Mouse (Mus musculus): ENCODE data around the gene Hoxb9. TPM values are rescaled to one million over a fixed set of nuclear protein-coding genes. Genes with fewer than 3 reads are reported as not detected.

Hoxb9 gene
- polyA plus RNA-seq, 1 experiment, result 43.5 TPM

DNA sequence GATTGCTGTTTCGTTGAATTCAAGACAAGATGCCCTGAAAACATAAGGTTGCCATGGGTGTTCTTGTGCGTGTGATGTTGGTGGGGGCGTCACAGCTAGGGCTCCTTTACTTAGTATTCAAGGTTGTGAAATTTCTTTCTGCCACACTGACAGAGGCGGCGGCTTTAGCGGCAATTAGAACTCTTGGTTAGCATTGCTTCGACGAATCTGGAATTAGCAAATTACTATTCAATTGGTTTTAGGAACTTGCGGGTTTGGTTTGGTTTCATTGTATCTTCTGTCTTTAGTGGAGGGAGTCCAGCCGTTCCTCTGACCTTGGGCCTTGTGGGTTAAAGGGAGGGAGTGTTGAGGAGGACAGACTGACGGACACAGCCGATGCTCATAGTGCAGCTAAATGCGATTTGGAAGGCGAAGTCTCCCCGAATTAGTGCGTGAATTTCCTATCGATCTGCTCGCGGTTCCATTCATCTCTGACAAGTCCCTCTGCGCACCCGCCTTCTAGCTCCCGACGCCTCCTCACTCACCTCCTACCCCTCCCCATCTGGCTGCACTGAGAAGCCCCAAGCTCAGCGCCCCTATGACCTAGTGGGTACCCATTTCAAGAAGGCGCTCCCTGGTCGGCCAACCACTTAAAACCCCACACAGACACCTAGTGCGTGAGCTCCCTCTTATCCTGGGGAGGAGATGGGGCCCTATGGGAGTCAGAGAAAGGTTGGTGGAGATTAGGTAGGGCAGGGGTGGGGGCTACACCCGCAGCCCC, 46.5 kb downstream of the Hoxb9 start, which contains the start of gene Hoxb4:
Hoxb4 (plus strand) TSS at position 660 of the 760 bp plus-strand sequence.
- peak within 1 kb of the TSS; percentile 52 for H3K4me3 ChIP-seq (ENCODE audit: insufficient read depth, low read length)
- TF ChIP-seq CTCF (IDR thresholded peaks at IDR 0.05; ENCODE audit: borderline replicate concordance, insufficient read depth, low read length), result no peak
- no peak for TF ChIP-seq POLR2A (IDR thresholded peaks at IDR 0.05; ENCODE audit: low read depth, low read length)
- H3K27ac ChIP-seq (ENCODE audit: insufficient read depth, low read length), result peak within 1 kb of the TSS; percentile 93
- no peaks in the 10 kb centered on the region for H3K4me1 ChIP-seq (ENCODE audit: control insufficient read depth, insufficient read depth, low read length)

DNA sequence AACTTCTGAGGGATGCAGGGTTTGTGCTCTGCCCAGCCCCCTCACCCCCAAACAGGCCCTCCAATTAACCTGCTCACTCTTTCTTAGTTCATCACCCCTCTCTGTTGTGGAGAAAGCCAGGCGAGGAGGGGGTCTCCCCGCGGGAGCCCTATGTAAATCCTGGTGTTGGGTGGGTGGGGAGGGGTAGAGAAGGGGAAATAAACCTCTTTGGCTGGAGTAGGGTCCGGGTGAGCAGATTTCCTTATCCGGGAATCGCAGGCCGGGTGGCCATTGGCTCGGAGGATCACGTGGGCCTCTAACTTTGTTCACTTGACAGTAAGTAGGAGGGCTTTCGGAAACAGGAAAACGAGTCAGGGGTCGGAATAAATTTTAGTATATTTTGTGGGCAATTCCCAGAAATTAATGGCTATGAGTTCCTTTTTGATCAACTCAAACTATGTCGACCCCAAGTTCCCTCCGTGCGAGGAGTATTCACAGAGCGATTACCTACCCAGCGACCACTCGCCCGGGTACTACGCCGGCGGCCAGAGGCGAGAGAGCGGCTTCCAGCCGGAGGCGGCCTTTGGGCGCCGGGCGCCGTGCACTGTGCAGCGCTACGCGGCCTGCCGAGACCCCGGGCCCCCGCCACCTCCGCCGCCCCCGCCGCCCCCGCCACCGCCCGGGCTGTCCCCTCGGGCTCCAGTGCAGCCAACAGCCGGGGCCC, 47.3 kb downstream of the Hoxb9 start:
- Histone ChIP-seq H3K27ac (ENCODE audit: insufficient read depth, low read length) (peak overlapping the region; percentile 93), H3K4me1 (ENCODE audit: control insufficient read depth, insufficient read depth, low read length) (no peaks in the 10 kb centered on the region), H3K4me3 (ENCODE audit: insufficient read depth, low read length) (peak overlapping the region; percentile 52)
- TF ChIP-seq POLR2A (IDR thresholded peaks at IDR 0.05; ENCODE audit: low read depth, low read length) (peak; percentile 33; the same call in 1 of the 2 replicates), CTCF (IDR thresholded peaks at IDR 0.05; ENCODE audit: borderline replicate concordance, insufficient read depth, low read length) (no peak)

DNA sequence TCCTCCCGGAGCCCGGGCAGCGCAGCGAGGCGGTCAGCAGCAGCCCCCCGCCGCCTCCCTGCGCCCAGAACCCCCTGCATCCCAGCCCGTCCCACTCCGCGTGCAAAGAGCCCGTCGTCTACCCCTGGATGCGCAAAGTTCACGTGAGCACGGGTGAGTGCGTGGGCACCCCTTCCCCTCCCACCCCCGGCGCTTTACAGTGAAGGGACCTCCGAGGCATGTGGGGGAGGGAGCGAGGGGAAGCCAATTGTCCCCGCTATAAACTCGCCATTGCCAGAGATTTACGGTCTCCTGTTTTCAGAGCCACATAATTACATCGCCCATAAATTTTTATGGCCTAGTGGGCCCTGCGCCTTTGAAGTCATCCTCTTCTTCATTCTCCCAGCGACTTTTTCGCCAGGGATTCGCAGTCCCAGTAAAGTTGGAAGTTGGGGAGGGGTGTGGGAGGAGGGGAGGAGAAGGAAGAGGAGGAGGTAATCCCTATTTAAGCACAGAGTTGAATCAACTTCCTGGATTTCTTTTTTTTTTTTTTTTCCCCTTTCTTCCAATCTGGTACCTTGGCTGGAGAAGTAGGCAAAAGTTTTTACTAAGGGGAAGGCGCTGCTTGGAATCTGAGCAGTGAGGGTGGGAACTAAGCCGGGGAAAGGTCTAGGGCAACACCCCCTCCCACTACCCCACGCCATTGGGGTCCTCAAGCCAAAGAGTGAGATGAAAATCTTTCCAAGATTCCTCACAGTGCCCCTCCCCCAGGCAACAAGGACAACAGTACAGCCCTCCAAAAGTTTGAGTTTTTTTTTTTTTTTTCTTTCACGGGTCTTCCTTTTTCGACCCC, 48.0 kb downstream of the Hoxb9 start:
- TF ChIP-seq POLR2A (IDR thresholded peaks at IDR 0.05; ENCODE audit: low read depth, low read length) (peak; percentile 46), CTCF (IDR thresholded peaks at IDR 0.05; ENCODE audit: borderline replicate concordance, insufficient read depth, low read length) (no peak)
- Histone ChIP-seq H3K27ac (ENCODE audit: insufficient read depth, low read length) (peak overlapping the region; percentile 93), H3K4me3 (ENCODE audit: insufficient read depth, low read length) (peak overlapping the region; percentile 46), H3K4me1 (ENCODE audit: control insufficient read depth, insufficient read depth, low read length) (no peaks in the 10 kb centered on the region)

DNA sequence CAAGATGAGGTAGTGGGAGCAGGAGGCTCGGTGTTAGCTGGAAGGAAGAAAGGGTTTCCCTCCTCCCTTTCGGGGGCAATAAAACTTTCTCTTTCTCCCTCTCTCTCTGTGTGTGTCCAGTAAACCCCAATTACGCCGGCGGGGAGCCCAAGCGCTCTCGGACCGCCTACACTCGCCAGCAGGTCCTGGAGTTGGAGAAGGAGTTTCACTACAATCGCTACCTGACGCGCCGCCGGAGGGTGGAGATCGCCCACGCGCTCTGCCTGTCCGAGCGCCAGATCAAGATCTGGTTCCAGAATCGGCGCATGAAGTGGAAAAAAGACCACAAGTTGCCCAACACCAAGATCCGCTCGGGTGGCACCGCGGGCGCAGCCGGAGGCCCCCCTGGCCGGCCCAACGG, 48.7 kb downstream of the Hoxb9 start:
- Histone ChIP-seq H3K4me1 (ENCODE audit: control insufficient read depth, insufficient read depth, low read length) (no peaks in the 10 kb centered on the region), H3K4me3 (ENCODE audit: insufficient read depth, low read length) (peak overlapping the region; percentile 46), H3K27ac (ENCODE audit: insufficient read depth, low read length) (peak overlapping the region; percentile 93)
- TF ChIP-seq POLR2A (IDR thresholded peaks at IDR 0.05; ENCODE audit: low read depth, low read length) (no peak), CTCF (IDR thresholded peaks at IDR 0.05; ENCODE audit: borderline replicate concordance, insufficient read depth, low read length) (no peak)

DNA sequence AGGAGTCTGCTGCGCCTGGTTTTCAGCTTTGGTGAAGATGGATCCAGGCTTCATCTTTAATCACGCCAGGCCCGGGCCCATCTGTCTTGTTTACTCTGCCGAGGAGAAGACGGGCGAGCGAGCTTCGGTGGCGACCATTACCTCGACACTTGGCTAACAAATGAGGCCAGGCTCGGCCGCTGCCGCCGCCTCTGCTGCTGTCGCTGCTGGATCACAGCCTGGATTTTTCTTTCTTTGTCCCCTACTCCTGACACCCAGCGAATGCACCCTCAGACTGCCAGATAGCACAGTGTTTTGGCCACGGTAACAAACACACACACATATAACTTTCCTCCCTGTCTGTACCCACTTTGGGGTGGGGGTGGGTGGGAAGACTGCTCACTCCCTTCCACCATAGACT, 49.4 kb downstream of the Hoxb9 start:
- peak overlapping the region; percentile 93; the same call in 1 of the 2 replicates for H3K27ac ChIP-seq (ENCODE audit: insufficient read depth, low read length)
- H3K4me3 ChIP-seq (ENCODE audit: insufficient read depth, low read length), result peak overlapping the region; percentile 46; the same call in 1 of the 2 replicates
- H3K4me1 ChIP-seq (ENCODE audit: control insufficient read depth, insufficient read depth, low read length), result no peaks in the 10 kb centered on the region
- TF ChIP-seq POLR2A (IDR thresholded peaks at IDR 0.05; ENCODE audit: low read depth, low read length) (no peak), CTCF (IDR thresholded peaks at IDR 0.05; ENCODE audit: borderline replicate concordance, insufficient read depth, low read length) (no peak)

DNA sequence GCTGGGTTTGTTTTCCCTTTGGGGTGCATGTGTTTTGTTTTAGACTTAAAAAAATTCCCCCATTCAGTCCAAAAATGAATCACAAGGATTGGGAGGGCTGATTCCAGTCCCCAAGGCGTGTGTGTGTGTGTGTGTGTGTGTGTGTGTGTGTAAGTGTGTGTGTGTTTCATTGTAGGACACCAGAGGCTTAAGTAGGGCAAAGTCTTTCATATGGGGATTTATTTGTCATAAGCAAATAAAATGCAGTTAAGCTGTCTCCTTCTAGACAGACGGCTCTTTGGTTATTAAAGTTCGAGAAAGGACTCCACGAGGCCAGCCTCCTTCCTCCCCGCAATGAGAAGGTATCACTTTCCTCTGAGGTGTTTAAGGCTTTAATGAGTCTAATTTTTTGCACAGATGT, 50.6 kb downstream of the Hoxb9 start:
- TF ChIP-seq POLR2A (IDR thresholded peaks at IDR 0.05; ENCODE audit: low read depth, low read length) (no peak), CTCF (IDR thresholded peaks at IDR 0.05; ENCODE audit: borderline replicate concordance, insufficient read depth, low read length) (no peak)
- H3K4me1 ChIP-seq (ENCODE audit: control insufficient read depth, insufficient read depth, low read length), result no peaks in the 10 kb centered on the region
- H3K27ac ChIP-seq (ENCODE audit: insufficient read depth, low read length), result peak overlapping the region; percentile 70
- no peak overlapping the region for H3K4me3 ChIP-seq (ENCODE audit: insufficient read depth, low read length)

DNA sequence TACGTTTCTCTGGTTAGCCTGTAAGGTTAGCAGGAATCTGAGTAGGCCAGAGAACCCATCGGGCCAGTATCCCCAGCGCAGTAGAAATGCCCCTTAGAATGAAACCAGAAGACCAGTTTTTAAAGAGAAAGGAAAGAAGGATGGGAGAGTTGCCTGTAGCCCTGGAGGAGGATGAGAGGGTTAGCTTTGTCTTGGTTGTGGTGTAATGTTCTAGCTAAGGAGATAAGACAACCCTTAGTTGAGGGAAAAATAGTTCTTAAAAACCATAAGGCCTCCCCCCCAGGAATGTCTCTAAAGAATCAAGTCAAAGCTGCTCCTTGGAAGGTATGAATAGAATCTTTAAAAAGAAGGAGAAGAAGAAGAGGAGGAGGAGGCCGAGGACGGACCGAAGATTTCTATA, 51.5 kb downstream of the Hoxb9 start:
- Histone ChIP-seq H3K27ac (ENCODE audit: insufficient read depth, low read length) (peak overlapping the region; percentile 70; the same call in 1 of the 2 replicates), H3K4me3 (ENCODE audit: insufficient read depth, low read length) (no peak overlapping the region), H3K4me1 (ENCODE audit: control insufficient read depth, insufficient read depth, low read length) (no peaks in the 10 kb centered on the region)
- no peak for TF ChIP-seq CTCF (IDR thresholded peaks at IDR 0.05; ENCODE audit: borderline replicate concordance, insufficient read depth, low read length)

DNA sequence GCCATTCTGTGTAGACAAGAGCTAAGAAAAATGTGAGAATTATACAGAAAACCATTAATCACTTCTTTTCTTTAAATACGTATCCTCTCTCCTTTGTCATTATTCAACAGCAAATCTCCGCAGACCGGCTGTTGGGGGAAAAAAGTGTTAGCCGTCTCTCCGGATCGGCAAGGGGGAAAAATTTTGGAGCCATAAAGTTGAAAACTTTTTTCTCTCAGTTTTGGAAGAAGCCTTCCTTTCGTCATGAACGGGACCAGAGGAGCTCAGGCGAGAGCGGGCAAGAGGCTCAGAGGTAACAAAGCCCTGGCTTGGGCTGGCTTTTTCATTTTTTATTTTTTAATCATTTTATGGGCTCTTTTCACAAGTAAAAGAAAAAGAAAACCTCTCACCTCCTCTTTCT, 51.9 kb downstream of the Hoxb9 start, which contains the start of gene Hoxb3:
Hoxb3 (plus strand) TSS at position 173 of the 400 bp plus-strand sequence.
- Histone ChIP-seq H3K4me1 (ENCODE audit: control insufficient read depth, insufficient read depth, low read length) (no peaks in the 10 kb centered on the region), H3K4me3 (ENCODE audit: insufficient read depth, low read length) (peak within 1 kb of the TSS; percentile 6; the same call in 1 of the 2 replicates), H3K27ac (ENCODE audit: insufficient read depth, low read length) (peak within 1 kb of the TSS; percentile 70)
- TF ChIP-seq CTCF (IDR thresholded peaks at IDR 0.05; ENCODE audit: borderline replicate concordance, insufficient read depth, low read length), result no peak
- no peak for TF ChIP-seq POLR2A (IDR thresholded peaks at IDR 0.05; ENCODE audit: low read depth, low read length)

DNA sequence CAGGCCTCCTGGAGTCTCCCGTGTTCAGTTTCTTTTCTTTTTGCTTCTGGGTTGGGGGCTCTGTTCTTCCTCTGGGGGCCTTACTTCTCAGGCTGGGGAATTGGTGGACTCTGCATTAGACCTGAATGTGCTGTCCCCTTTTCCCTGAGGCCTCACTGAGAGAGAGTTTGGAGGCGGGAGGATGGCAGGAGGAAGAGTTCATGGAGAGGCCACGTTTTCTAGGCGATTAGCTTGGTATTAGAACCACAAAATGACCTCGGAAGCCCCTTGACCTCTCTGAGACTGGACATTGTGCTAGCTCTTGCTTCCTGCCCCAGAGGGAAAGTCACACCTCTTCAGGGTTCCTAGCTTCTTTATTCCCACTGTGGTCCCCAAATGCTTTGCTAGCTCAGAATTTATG, 52.9 kb downstream of the Hoxb9 start:
- TF ChIP-seq CTCF (IDR thresholded peaks at IDR 0.05; ENCODE audit: borderline replicate concordance, insufficient read depth, low read length) (no peak), POLR2A (IDR thresholded peaks at IDR 0.05; ENCODE audit: low read depth, low read length) (no peak)
- Histone ChIP-seq H3K4me3 (ENCODE audit: insufficient read depth, low read length) (no peak overlapping the region), H3K4me1 (ENCODE audit: control insufficient read depth, insufficient read depth, low read length) (no peaks in the 10 kb centered on the region), H3K27ac (ENCODE audit: insufficient read depth, low read length) (peak overlapping the region; percentile 51)

All from embryonic fibroblast, embryonic 13.5 days (primary cell).